Mouse (Mus musculus) embryonic facial prominence, embryonic 14.5 days (tissue): ENCODE measurements around the gene Extl1. TPM values are rescaled to one million over a fixed set of nuclear protein-coding genes. Genes with fewer than 3 reads are reported as not detected.

Experiments used
- ATAC-seq: fragments of 200-750 bp; cut with Nextera tagmentation; 2 replicates; pipeline ENCODE4 v1.8.0; 2017; ENCODE audit warnings: low read depth, moderate number of reproducible peaks, moderate TSS enrichment
- DNase-seq: peaks from one replicate; pipeline ENCODE4 v3.0.0-alpha.2; 2015; ENCODE audit warnings: low spot score
- H3K27ac ChIP-seq: fragments of 300-500 bp; sonication (generic); replicated peaks from 2 replicates; pipeline ENCODE4 v1.5.1; 2014; ENCODE audit warnings: low read depth, mild to moderate bottlenecking, low read length, moderate library complexity
- H3K27me3 ChIP-seq: fragments of 300-500 bp; sonication (generic); replicated peaks from 2 replicates; pipeline ENCODE4 v1.6.1; 2014; ENCODE audit warnings: low read length; ENCODE audit not compliant: control insufficient read depth, insufficient read depth
- H3K36me3 ChIP-seq: fragments of 300-500 bp; sonication (generic); 2 replicates; pipeline ENCODE4 v1.6.1; 2014; ENCODE audit warnings: low read length, mixed read lengths; ENCODE audit not compliant: control insufficient read depth, insufficient read depth
- H3K4me1 ChIP-seq: fragments of 300-500 bp; sonication (generic); 2 replicates; pipeline ENCODE4 v1.6.1; 2014; ENCODE audit warnings: antibody characterized with exemption, low read length; ENCODE audit not compliant: control insufficient read depth, insufficient read depth
- H3K4me2 ChIP-seq: fragments of 300-500 bp; sonication (generic); 2 replicates; pipeline ENCODE4 v1.6.1; 2014; ENCODE audit warnings: low read depth, mild to moderate bottlenecking, low read length, moderate library complexity, mixed read lengths
- H3K4me3 ChIP-seq: fragments of 300-500 bp; sonication (generic); 2 replicates; pipeline ENCODE4 v1.5.1; 2014; ENCODE audit warnings: low read depth, mild to moderate bottlenecking, low read length
- H3K9ac ChIP-seq: fragments of 300-500 bp; sonication (generic); 2 replicates; pipeline ENCODE4 v1.6.1; 2014; ENCODE audit warnings: low read depth, mild to moderate bottlenecking, low read length, moderate library complexity, mixed read lengths
- H3K9me3 ChIP-seq: fragments of 300-500 bp; sonication (generic); 2 replicates; pipeline ENCODE4 v1.6.1; 2016; ENCODE audit warnings: low read length; ENCODE audit not compliant: control insufficient read depth
- WGBS: fragments of 180-500 bp; shearing (Covaris S2); extraction: QIAGEN DNeasy Blood & Tissue Kit; methylation state at CpG from one replicate; pipeline ENCODE4 v1.1.7; 2014; 5-methylcytosine and 5-hydroxymethylcytosine counted together
- polyA plus RNA-seq: library from polyadenylated mRNA; unstranded; fragments of >200 nt; fragmentation: Nextera tagmentation; extraction: Ambion mirVana; gene quantifications from 2 replicates; pipeline ENCODE4 v1.2.1, GENCODE M21; 2014

Gene Extl1
- polyA plus RNA-seq, 1 experiment from 2014 or later: 3.1 TPM

DNA sequence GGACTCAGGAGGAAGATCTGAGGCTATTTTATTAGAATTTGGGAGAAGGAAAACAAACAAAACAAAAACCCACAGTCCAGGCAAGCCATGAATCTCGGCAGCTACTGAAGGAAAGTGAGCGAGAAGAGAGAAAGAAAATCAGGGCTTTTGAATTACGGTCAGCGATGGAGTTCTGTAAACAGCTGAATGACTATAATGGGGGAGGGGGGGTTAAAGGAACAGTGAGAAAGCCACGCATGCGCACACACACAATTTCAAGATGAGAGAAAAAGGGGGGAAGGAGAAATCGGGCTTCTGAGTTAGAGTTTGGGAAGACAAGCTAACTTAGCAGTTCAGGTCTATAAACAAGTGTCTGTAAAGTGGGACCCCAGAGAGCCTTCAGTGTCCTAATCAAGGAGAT, 30.7 kb downstream of the Extl1 start:
- no peak for ATAC-seq
- DNase-seq: no peak
- Histone ChIP-seq H3K4me2 (no peak overlapping the region), H3K27ac (no peak overlapping the region), H3K4me3 (no peak overlapping the region), H3K9ac (no peak overlapping the region), H3K36me3 (no peaks in the 10 kb centered on the region), H3K9me3 (no peaks in the 10 kb centered on the region), H3K4me1 (peaks cover 6% of the 10 kb centered on the region; the same call in 1 of the 2 replicates), H3K27me3 (no peaks in the 10 kb centered on the region)
- WGBS: 69% methylated on average over 7 of the region's 7 CpGs

DNA sequence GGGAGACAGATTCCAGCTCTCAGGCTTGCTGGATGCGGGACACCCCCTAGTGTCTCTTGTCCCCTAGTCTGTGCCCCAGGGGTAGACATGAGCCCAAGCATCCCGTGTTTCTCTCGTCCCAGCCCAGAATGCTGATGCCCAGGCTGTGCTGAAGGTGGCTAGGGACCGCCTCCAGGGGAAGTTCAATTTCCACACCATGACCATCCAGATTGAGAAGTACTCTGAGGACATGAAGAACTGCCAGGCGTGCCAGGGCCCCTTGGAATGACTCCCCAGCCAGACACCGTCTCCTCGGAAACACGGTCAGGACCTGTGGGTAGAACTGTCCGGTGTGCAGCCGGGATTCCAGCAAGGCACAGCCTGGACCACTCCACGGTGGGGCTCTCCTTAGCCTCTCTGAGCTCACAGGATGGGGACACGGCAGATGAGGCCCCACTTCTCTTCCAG, 31.4 kb downstream of the Extl1 start:
- H3K27ac ChIP-seq: no peak overlapping the region
- no peaks in the 10 kb centered on the region for H3K9me3 ChIP-seq
- no peaks in the 10 kb centered on the region for H3K36me3 ChIP-seq
- H3K4me3 ChIP-seq: no peak overlapping the region
- WGBS: 77% methylated on average over 12 of the region's 12 CpGs
- H3K4me1 ChIP-seq: peaks cover 6% of the 10 kb centered on the region; the same call in 1 of the 2 replicates
- DNase-seq: no peak
- H3K4me2 ChIP-seq: no peak overlapping the region
- no peak for ATAC-seq
- H3K27me3 ChIP-seq: no peaks in the 10 kb centered on the region; the same call in 1 of the 2 replicates
- no peak overlapping the region for H3K9ac ChIP-seq

DNA sequence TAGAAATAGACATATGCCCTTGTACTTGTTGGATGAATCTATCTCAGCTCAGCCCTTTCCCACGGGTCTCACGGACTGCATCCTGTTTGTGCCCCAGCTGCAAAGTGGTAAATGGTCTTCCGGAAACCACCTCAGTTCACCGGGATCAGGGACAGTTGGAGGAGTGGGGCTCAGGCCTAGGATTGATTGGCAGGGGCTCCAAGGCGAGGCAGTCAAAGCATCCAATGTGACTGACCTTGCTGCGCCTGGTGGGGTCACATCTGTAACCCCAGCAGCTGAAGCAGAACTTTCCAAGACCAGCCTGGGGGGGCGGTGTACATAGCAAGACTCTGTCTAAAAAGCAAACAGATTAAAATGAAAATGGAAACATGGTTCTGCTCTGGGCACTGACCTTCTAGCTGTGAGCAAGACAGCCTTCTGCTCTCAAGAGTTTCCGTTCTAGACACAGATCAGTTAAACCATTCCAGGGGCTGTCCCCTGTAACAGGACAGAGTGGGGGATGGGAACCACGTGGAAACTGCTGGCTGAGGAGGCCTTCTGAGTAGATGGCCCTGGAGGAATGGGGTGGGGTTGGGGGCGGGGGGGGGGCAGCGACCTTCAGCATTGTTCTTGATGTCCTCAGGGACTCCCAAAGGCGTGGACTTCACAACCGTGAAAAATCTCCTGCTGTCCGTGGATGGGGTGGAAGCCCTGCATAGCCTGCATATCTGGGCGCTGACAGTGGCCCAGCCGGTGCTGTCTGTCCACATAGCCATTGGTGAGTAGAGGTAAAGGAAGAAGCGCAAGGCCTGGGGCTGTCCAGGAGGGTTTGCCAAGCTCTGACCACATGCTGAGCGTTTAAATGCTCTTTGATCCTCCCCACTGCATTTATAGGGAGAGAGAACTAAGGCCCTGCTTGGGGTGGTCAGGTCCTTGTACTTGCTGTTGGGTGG, 32.1 kb downstream of the Extl1 start:
- Histone ChIP-seq H3K9me3 (no peaks in the 10 kb centered on the region), H3K4me2 (no peak overlapping the region), H3K27me3 (no peaks in the 10 kb centered on the region; the same call in 1 of the 2 replicates), H3K4me1 (peaks cover 6% of the 10 kb centered on the region; the same call in 1 of the 2 replicates), H3K4me3 (no peak overlapping the region), H3K27ac (no peak overlapping the region), H3K9ac (no peak overlapping the region), H3K36me3 (no peaks in the 10 kb centered on the region)
- DNase-seq: no peak
- 37% methylated on average over 16 of the region's 18 CpGs for WGBS
- no peak for ATAC-seq

- DNase-seq: no peak
- WGBS: 90% methylated on average over 6 of the region's 6 CpGs
- H3K9me3 ChIP-seq: no peaks in the 10 kb centered on the region
Observed at GRCm38 (mm10) chr4:134350641-134351040, 33.0 kb downstream of the Extl1 start.

DNA sequence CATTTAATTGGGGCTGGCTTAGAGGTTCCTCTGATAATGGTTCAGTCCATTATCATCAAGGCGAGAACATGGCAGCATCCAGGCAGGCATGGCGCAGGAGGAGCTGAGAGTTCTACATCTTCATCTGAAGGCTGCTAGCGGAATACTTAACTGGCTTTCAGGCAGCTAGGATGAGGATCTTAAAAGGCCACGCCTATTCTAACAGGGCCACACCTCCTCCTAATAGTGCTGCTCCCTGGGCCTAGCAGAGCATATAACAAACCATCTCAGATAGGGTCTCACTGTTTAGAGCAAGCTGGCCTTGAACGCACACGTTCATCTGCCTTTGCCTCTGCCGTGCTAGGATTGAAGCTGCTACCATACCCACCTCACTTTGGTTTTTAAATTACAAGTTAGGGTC, 33.8 kb downstream of the Extl1 start:
- DNase-seq (no peak), ATAC-seq (no peak)
- Histone ChIP-seq H3K27ac (no peak overlapping the region), H3K4me1 (no peaks in the 10 kb centered on the region), H3K9me3 (no peaks in the 10 kb centered on the region), H3K9ac (no peak overlapping the region), H3K27me3 (peaks cover 14% of the 10 kb centered on the region), H3K4me3 (no peak overlapping the region), H3K4me2 (no peak overlapping the region), H3K36me3 (no peaks in the 10 kb centered on the region)
- 86% methylated on average over 7 of the region's 7 CpGs for WGBS

More at GRCm38 (mm10) chr4:134350641-134351040, 33.0 kb downstream of the Extl1 start:
- no peak overlapping the region for H3K4me3 ChIP-seq
- no peaks in the 10 kb centered on the region for H3K4me1 ChIP-seq
- no peak for ATAC-seq
- H3K36me3 ChIP-seq: no peaks in the 10 kb centered on the region
- no peak overlapping the region for H3K4me2 ChIP-seq
- H3K27me3 ChIP-seq: peaks cover 6% of the 10 kb centered on the region; the same call in 1 of the 2 replicates
- no peak overlapping the region for H3K27ac ChIP-seq
- no peak overlapping the region for H3K9ac ChIP-seq

DNA sequence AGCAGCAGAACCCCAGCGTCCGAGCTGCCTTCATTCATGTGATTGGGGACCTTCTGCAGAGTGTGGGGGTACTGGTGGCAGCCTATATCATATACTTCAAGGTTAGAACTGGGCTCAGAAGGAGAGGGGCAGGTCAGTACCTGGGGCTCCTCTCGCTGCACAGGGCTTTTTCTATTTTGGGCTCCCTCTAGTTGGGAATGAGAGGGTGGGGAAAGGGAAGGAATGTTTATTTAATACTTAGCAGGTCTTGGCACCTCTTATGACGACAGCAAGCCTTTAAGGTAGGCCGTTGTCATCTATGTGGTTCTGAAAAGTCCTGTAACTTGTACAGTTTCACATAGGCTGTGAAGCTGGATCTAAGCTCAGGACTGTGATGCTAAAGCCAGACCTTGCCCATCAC, 35.1 kb downstream of the Extl1 start:
- Histone ChIP-seq H3K27me3 (peaks cover 26% of the 10 kb centered on the region), H3K36me3 (no peaks in the 10 kb centered on the region), H3K27ac (no peak overlapping the region), H3K9ac (no peak overlapping the region), H3K9me3 (no peaks in the 10 kb centered on the region), H3K4me1 (0 out of 2 replicates have a peak, but pooled peaks cover under 1% of the 10 kb centered on the region), H3K4me2 (no peak overlapping the region), H3K4me3 (no peak overlapping the region)
- WGBS: 70% methylated on average over 5 of the region's 5 CpGs
- no peak for DNase-seq
- no peak for ATAC-seq

GRCm38 (mm10) chr4:134348078-134348477, 35.6 kb downstream of the Extl1 start:
- H3K9ac ChIP-seq: no peak overlapping the region
- H3K27me3 ChIP-seq: peaks cover 31% of the 10 kb centered on the region
- H3K4me1 ChIP-seq: peaks cover 5% of the 10 kb centered on the region; the same call in 1 of the 2 replicates
- no peaks in the 10 kb centered on the region for H3K36me3 ChIP-seq
- ATAC-seq: no peak
- no peak overlapping the region for H3K27ac ChIP-seq
- 72% methylated on average over 11 of the region's 11 CpGs for WGBS
- H3K4me3 ChIP-seq: no peak overlapping the region
- DNase-seq: no peak
- no peak overlapping the region for H3K4me2 ChIP-seq
- no peaks in the 10 kb centered on the region for H3K9me3 ChIP-seq

- Histone ChIP-seq H3K9ac (no peak overlapping the region), H3K4me1 (peaks cover 8% of the 10 kb centered on the region; the same call in 1 of the 2 replicates), H3K4me2 (no peak overlapping the region), H3K9me3 (0 out of 2 replicates have a peak, but pooled peaks cover 5% of the 10 kb centered on the region), H3K4me3 (no peak overlapping the region), H3K27ac (no peak overlapping the region), H3K36me3 (no peaks in the 10 kb centered on the region), H3K27me3 (peaks cover 47% of the 10 kb centered on the region)
- WGBS: 86% methylated on average over 15 of the region's 15 CpGs
- DNase-seq (no peak), ATAC-seq (no peak)
Observed at GRCm38 (mm10) chr4:134345802-134346201, 37.8 kb downstream of the Extl1 start.
